Mouse (Mus musculus) spleen, postnatal 0 days (tissue): Measurements from ENCODE around the gene Zfp964. TPM values are rescaled to one million over a fixed set of nuclear protein-coding genes. Genes with fewer than 3 reads are reported as not detected.

ENCODE experiments used
- polyA plus RNA-seq: library from polyadenylated mRNA; unstranded; fragments of >200 nt; fragmentation: Nextera tagmentation; extraction: Ambion mirVana; gene quantifications from 2 replicates; pipeline ENCODE4 v1.2.1, GENCODE M21; 2015

Gene Zfp964
- polyA plus RNA-seq, result 0.26 and 0.49 TPM in 2 replicates

DNA sequence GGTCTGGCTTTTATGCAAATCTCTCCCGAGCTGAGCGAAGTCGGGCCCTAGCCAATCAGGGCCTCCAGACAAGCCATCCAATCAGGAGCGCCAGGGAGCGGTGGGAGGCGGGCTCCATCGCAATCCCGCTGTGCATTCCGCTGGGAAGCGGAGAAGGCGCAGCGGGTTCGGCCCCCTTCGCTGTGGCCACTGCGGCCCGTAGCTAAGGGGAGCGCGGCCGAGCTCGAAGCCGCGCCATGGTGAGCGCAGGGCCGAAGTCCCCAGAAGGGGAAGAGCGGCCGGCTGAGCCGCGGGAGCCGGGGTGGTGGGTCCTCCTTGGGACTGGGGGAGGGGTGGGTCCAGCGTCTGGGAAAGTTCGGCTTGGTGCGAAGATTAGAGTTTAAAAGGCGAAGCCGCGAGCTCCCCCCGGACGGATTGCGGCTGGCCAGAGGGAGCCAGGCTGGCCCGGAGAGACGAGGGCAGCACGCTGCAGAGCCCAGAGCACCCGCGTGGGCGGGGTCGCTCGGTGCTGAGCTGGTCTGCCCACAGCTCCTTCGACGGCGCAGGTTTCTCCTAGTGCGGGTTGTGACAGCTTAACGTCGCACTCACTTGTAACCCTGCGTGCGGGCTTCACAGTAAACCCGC is at the start of gene Zfp964:
Gene Zfp964, plus strand, starts transcription at position 122 of the 624 bp plus-strand sequence.

DNA sequence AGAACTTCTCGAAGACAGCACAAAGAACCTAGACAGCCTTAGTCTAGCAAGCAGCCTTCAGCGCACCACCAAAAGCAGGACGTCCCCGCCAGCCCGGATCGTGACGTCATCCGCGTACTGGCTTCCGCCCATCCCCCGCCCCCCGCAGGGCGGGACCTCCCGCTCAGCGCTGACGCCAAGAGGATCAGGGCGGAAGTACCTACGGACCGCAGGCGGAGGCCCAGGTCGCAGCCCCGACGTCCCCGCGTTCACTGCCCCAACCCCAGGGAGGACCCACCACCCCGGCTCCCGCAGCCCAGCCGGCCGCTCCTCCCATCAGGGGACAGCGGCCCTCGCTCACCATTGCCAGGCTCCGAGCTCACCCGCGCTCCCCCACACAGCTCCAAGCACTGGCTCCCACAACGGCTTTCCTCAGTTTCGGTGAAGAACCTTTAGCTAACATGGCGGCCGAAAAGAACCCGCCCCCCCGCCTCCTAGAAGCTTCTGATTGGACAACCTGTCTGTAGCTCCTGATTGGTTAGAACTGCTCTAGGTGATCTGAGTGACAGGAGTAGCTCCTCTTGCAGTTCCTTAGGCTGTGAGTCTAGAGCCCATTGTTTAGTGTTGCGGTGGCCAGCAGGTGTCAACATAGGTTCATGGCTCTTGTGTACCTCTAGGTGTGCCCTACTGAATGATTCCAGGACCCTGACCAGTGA is 29.0 kb upstream of the Zfp964 start, which contains the start of gene Zfp868:
Gene Zfp868, minus strand, starts transcription at position 454 of the 695 bp plus-strand sequence.

GRCm38 (mm10) chr8:69710624-69711023 is 56.3 kb downstream of the Zfp964 start, which contains the start of gene Zfp869:
Gene Zfp869, minus strand, starts transcription at chr8:69710724.

Other genes with a start within 250 kb of the Zfp964 start
- not detected in 2 replicates for gene Gm9495, start 200.9 kb upstream of the Zfp964 start, polyA plus RNA-seq
- gene Gm7697, start 131.5 kb upstream of the Zfp964 start, polyA plus RNA-seq, result not detected in 2 replicates
- 9.2 and 9.7 TPM in 2 replicates for gene Zfp868, start 28.9 kb upstream of the Zfp964 start, polyA plus RNA-seq
- gene Zfp869, start 56.2 kb downstream of the Zfp964 start, polyA plus RNA-seq, result 11.7 and 12.9 TPM in 2 replicates
- 2.8 and 3.4 TPM in 2 replicates for gene Zfp963, start 95.5 kb downstream of the Zfp964 start, polyA plus RNA-seq
- 0.56 and 1.1 TPM in 2 replicates for gene Gm20422, start 120.4 kb downstream of the Zfp964 start, polyA plus RNA-seq
- gene Atp13a1, start 136.7 kb downstream of the Zfp964 start, polyA plus RNA-seq, result 17.5 and 20.8 TPM in 2 replicates
- gene Zfp866, start 136.7 kb downstream of the Zfp964 start, polyA plus RNA-seq, result 10.3 and 11.5 TPM in 2 replicates
- gene Gmip, start 154.2 kb downstream of the Zfp964 start, polyA plus RNA-seq, result 15.3 and 23.6 TPM in 2 replicates
- gene Lpar2, start 167.9 kb downstream of the Zfp964 start, polyA plus RNA-seq, result 0.11 and 0.17 TPM in 2 replicates
- gene Pbx4, start 178.0 kb downstream of the Zfp964 start, polyA plus RNA-seq, result 9.5 and 13.5 TPM in 2 replicates
- 0.13 and 0.30 TPM in 2 replicates for gene Cilp2, start 233.2 kb downstream of the Zfp964 start, polyA plus RNA-seq
- 3.7 and 4.8 TPM in 2 replicates for gene Tssk6, start 247.7 kb downstream of the Zfp964 start, polyA plus RNA-seq
- gene Ndufa13, start 248.1 kb downstream of the Zfp964 start, polyA plus RNA-seq, result 112 TPM in 2 replicates
- 0.34 and 1.4 TPM in 2 replicates for gene Yjefn3, start 248.2 kb downstream of the Zfp964 start, polyA plus RNA-seq